ENCODE assay signal across 8 mouse cellular contexts in genomic region chr5:23566382-23566781, GRCm38 (mm10).
"Had no signal": no experiment of that assay in that cellular context is flagged by ENCODE, and none has a peak within 500 bp of the region (broad histone marks: within the 10 kb centered on the region; RNA-seq: fewer than 3 reads in every experiment).

No protein-coding gene starts in this region.

- DNase-seq: kidney, adult 18-20 months; kidney, postnatal 10 days; left cerebral cortex, postnatal 4 days; thymus, postnatal 4 days had no signal

- H3K4me3 ChIP-seq: intestine, embryonic 15.5 days; limb, embryonic 13.5 days; megakaryocyte, embryonic 14.5 days; midbrain, embryonic 15.5 days had no signal

- H3K4me1 ChIP-seq: intestine, embryonic 15.5 days; midbrain, embryonic 15.5 days had no signal

- ATAC-seq: intestine, embryonic 15.5 days; midbrain, embryonic 15.5 days had no signal
